Mouse (Mus musculus): ENCODE measurements around the gene Tfr2. TPM values are rescaled to one million over a fixed set of nuclear protein-coding genes. Genes with fewer than 3 reads are reported as not detected.
A peak's percentile ranks its signal among the peaks of the same experiment; 100 is the strongest.

Gene Tfr2
- polyA plus RNA-seq (2015; fragmentation: Nextera tagmentation; extraction: Ambion mirVana) = 2.2 and 3.2 TPM in 2 replicates

- H3K36me3 ChIP-seq = peaks cover 11% of the 10 kb centered on the region; the same call in 1 of the 2 replicates
- no peak within 1 kb of the TSS for H3K27ac ChIP-seq (replicated peaks)
- H3K9me3 ChIP-seq = no peaks in the 10 kb centered on the region
- no peaks in the 10 kb centered on the region for H3K27me3 ChIP-seq
- WGBS = 41% methylated on average over 9 of the region's 9 CpGs
- H3K9ac ChIP-seq (replicated peaks) = no peak within 1 kb of the TSS
- peaks cover 5% of the 10 kb centered on the region for H3K4me1 ChIP-seq
- ATAC-seq (replicated peaks) = no peak
- no peak within 1 kb of the TSS for H3K4me3 ChIP-seq
- H3K4me2 ChIP-seq (replicated peaks) = no peak within 1 kb of the TSS
These were observed at the start of gene Tfr2 for GRCm38 (mm10) chr5:137569665-137570064. Tfr2 (plus strand) TSS chr5:137569840.

DNA sequence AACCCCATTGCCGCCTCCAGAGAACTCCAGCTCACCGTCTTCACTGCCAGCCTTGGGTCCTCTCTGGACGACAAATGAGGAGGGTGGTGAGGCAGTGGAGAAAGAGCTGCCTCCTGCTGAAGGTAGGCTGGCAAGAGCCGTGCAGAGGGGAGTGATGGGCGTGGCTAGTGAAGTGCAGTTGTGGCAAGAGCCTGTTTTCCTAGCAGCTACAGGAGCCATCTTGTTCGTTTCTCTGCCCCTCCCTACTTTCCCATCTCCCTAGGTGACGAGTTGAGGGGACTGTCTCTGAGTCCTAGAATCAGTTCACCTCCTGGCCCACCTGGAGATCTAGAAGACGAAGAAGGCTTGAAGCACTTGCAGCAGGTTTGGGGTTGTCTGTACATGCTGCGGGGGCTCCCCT is 47.8 kb upstream of the Tfr2 start:
- H3K27ac ChIP-seq (replicated peaks) = no peak overlapping the region
- H3K4me3 ChIP-seq = no peak overlapping the region
- peaks cover 84% of the 10 kb centered on the region for H3K36me3 ChIP-seq
- H3K27me3 ChIP-seq = no peaks in the 10 kb centered on the region
- ATAC-seq (replicated peaks) = no peak
- H3K4me1 ChIP-seq = peaks cover 9% of the 10 kb centered on the region
- no peak overlapping the region for H3K4me2 ChIP-seq (replicated peaks)
- no peaks in the 10 kb centered on the region for H3K9me3 ChIP-seq
- WGBS = 81% methylated on average over 9 of the region's 9 CpGs
- H3K9ac ChIP-seq (replicated peaks) = no peak overlapping the region

DNA sequence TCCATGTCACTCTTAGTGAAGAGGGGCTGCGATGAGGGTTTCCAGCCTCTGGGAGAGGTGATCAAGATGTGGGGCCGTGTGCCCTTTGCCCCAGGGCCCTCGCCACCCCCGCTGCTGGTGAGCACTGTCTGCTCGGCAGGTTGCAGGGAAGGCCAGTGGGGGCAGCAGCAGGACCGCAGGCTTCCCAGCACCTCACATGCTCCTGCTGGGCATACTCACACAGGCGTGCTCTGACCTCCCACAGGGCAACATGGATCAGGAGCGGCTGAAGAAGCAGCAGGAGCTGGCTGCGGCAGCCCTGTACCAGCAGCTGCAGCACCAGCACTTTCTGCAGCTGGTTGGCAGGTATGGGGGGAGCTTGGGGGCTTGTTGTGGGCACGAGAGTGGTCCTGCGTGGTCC is 46.9 kb upstream of the Tfr2 start:
- no peak overlapping the region for H3K4me2 ChIP-seq (replicated peaks)
- no peak overlapping the region for H3K9ac ChIP-seq (replicated peaks)
- ATAC-seq (replicated peaks) = no peak
- H3K27me3 ChIP-seq = no peaks in the 10 kb centered on the region
- H3K4me3 ChIP-seq = no peak overlapping the region
- no peak overlapping the region for H3K27ac ChIP-seq (replicated peaks)
- H3K9me3 ChIP-seq = no peaks in the 10 kb centered on the region
- H3K36me3 ChIP-seq = peaks cover 90% of the 10 kb centered on the region
- 72% methylated on average over 11 of the region's 11 CpGs for WGBS
- peaks cover 11% of the 10 kb centered on the region for H3K4me1 ChIP-seq

- 76% methylated on average over 25 of the region's 25 CpGs for WGBS
- Histone ChIP-seq H3K4me3 (no peak overlapping the region), H3K27ac (replicated peaks) (peak overlapping the region; percentile 37), H3K36me3 (peaks cover 95% of the 10 kb centered on the region), H3K4me1 (peaks cover 11% of the 10 kb centered on the region), H3K27me3 (no peaks in the 10 kb centered on the region), H3K4me2 (replicated peaks) (no peak overlapping the region), H3K9me3 (no peaks in the 10 kb centered on the region), H3K9ac (replicated peaks) (no peak overlapping the region)
- no peak for ATAC-seq (replicated peaks)
These were observed 46.0 kb upstream of the Tfr2 start for GRCm38 (mm10) chr5:137523396-137524250.

DNA sequence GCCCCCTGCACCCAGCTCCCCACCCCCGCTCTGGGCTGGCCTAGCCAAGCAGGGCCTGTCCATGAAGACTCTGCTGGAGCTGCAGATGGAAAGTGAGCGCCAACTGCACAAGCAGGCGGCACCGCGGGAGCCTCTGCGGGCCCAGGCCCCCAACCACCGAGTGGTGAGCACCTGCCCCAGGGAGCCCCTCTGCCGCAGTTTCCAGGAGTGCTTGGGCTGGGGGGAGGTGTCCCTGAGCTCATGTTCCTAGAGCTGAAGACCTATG is 45.5 kb upstream of the Tfr2 start:
- Histone ChIP-seq H3K4me3 (no peak overlapping the region), H3K27me3 (no peaks in the 10 kb centered on the region), H3K9me3 (no peaks in the 10 kb centered on the region), H3K27ac (replicated peaks) (peak overlapping the region; percentile 37), H3K9ac (replicated peaks) (no peak overlapping the region), H3K36me3 (peaks cover 95% of the 10 kb centered on the region), H3K4me2 (replicated peaks) (no peak overlapping the region), H3K4me1 (peaks cover 14% of the 10 kb centered on the region)
- WGBS = 85% methylated on average over 8 of the region's 8 CpGs
- ATAC-seq (replicated peaks) = no peak

DNA sequence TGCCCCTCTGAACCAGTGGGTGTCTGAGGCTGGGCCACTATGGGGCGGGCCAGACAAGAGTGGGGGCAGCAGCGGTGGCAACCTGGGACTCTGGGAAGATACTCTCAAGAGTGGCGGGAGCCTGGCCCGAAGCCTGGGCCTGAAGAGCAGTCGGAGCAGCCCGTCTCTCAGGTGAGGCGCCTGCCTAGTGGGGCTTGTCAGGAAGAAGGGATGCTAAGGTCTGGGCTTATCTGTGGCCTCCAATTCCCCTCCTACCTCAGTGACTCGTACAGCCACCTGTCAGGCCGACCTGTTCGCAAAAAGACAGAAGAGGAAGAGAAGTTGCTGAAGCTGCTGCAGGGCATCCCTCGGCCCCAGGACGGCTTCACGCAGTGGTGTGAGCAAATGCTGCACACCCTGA is 45.0 kb upstream of the Tfr2 start:
- Histone ChIP-seq H3K9me3 (no peaks in the 10 kb centered on the region), H3K36me3 (peaks cover 95% of the 10 kb centered on the region), H3K27ac (replicated peaks) (peak overlapping the region; percentile 37), H3K4me3 (no peak overlapping the region), H3K4me1 (peaks cover 19% of the 10 kb centered on the region), H3K4me2 (replicated peaks) (no peak overlapping the region), H3K9ac (replicated peaks) (no peak overlapping the region), H3K27me3 (no peaks in the 10 kb centered on the region)
- 88% methylated on average over 13 of the region's 13 CpGs for WGBS
- ATAC-seq (replicated peaks) = no peak

DNA sequence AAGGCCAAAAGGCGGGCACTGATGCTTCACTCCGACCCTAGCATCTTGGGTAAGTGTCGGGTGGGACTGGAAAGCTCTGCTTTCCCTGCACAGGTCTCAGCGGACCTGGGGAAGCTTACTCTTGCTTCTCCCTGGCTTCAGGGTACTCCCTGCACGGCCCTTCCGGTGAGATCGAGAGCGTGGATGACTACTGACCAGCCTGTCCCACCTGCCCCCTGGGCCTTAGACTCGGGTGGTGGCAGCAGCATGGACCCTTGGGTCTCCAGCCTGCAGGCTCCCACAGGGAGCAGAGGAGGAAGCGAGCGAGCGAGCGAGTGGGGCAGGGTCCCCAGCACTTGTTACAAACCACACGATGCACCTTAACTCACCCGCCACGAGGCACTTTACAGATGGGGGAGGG is 44.1 kb upstream of the Tfr2 start:
- Histone ChIP-seq H3K36me3 (peaks cover 91% of the 10 kb centered on the region), H3K9ac (replicated peaks) (no peak overlapping the region), H3K27me3 (no peaks in the 10 kb centered on the region), H3K4me2 (replicated peaks) (no peak overlapping the region), H3K4me1 (peaks cover 27% of the 10 kb centered on the region), H3K4me3 (no peak overlapping the region), H3K9me3 (no peaks in the 10 kb centered on the region), H3K27ac (replicated peaks) (peak overlapping the region; percentile 37)
- 74% methylated on average over 16 of the region's 16 CpGs for WGBS
- no peak for ATAC-seq (replicated peaks)

GRCm38 (mm10) chr5:137526192-137526936 is 43.3 kb upstream of the Tfr2 start:
- Histone ChIP-seq H3K9ac (replicated peaks) (peak overlapping the region; percentile 10; the same call in 1 of the 2 replicates), H3K36me3 (peaks cover 82% of the 10 kb centered on the region), H3K27me3 (no peaks in the 10 kb centered on the region), H3K4me1 (peaks cover 30% of the 10 kb centered on the region), H3K27ac (replicated peaks) (peak overlapping the region; percentile 67), H3K9me3 (no peaks in the 10 kb centered on the region), H3K4me2 (replicated peaks) (no peak overlapping the region), H3K4me3 (no peak overlapping the region)
- ATAC-seq (replicated peaks) = no peak
- WGBS = 38% methylated on average over 16 of the region's 16 CpGs

- no peak overlapping the region; the same call in 1 of the 2 replicates for H3K27ac ChIP-seq (replicated peaks)
- no peak overlapping the region for H3K9ac ChIP-seq (replicated peaks)
These were observed 42.2 kb upstream of the Tfr2 start for GRCm38 (mm10) chr5:137527413-137527812.

GRCm38 (mm10) chr5:137528247-137528968 is 41.2 kb upstream of the Tfr2 start:
- 82% methylated on average over 22 of the region's 22 CpGs for WGBS

More at GRCm38 (mm10) chr5:137527413-137527812, 42.2 kb upstream of the Tfr2 start:
- H3K4me2 ChIP-seq (replicated peaks) = no peak overlapping the region
- no peak for ATAC-seq (replicated peaks)
- no peaks in the 10 kb centered on the region for H3K9me3 ChIP-seq
- peaks cover 30% of the 10 kb centered on the region for H3K4me1 ChIP-seq
- H3K36me3 ChIP-seq = peaks cover 72% of the 10 kb centered on the region
- H3K27me3 ChIP-seq = no peaks in the 10 kb centered on the region
- WGBS = 39% methylated on average over 1 of the region's 1 CpGs
- H3K4me3 ChIP-seq = no peak overlapping the region

GRCm38 (mm10) chr5:137529221-137529995 is 40.2 kb upstream of the Tfr2 start:
- no peak for ATAC-seq (replicated peaks)
- WGBS = 73% methylated on average over 15 of the region's 15 CpGs
- no peaks in the 10 kb centered on the region for H3K27me3 ChIP-seq
- no peaks in the 10 kb centered on the region for H3K9me3 ChIP-seq
- H3K27ac ChIP-seq (replicated peaks) = peak overlapping the region; percentile 98; the same call in 1 of the 2 replicates
- peak overlapping the region; percentile 94; the same call in 1 of the 2 replicates for H3K9ac ChIP-seq (replicated peaks)
- H3K36me3 ChIP-seq = peaks cover 52% of the 10 kb centered on the region
- H3K4me3 ChIP-seq = peak overlapping the region; percentile 87; the same call in 1 of the 2 replicates
- H3K4me2 ChIP-seq (replicated peaks) = peak overlapping the region; percentile 89
- H3K4me1 ChIP-seq = peaks cover 34% of the 10 kb centered on the region

More at GRCm38 (mm10) chr5:137528247-137528968, 41.2 kb upstream of the Tfr2 start:
- Histone ChIP-seq H3K9me3 (no peaks in the 10 kb centered on the region), H3K4me3 (no peak overlapping the region), H3K9ac (replicated peaks) (no peak overlapping the region), H3K4me1 (peaks cover 30% of the 10 kb centered on the region), H3K27ac (replicated peaks) (no peak overlapping the region), H3K27me3 (no peaks in the 10 kb centered on the region), H3K36me3 (peaks cover 62% of the 10 kb centered on the region), H3K4me2 (replicated peaks) (no peak overlapping the region)
- ATAC-seq (replicated peaks) = no peak
